Mouse (Mus musculus) neural tube, embryonic 11.5 days (tissue): ENCODE measurements at regions not wholly inside any gene's neighbourhood (a gene's known extent, or its start where the extent isn't known, plus 50 kb on each side); places are given as distances from the start of the nearest gene placed in this dataset.

Source experiments
- ATAC-seq: fragments of 200-750 bp; cut with Nextera tagmentation; 2 replicates; pipeline ENCODE4 v1.8.0; 2017; ENCODE audit warnings: moderate number of reproducible peaks, mild to moderate bottlenecking, moderate TSS enrichment, moderate library complexity; ENCODE audit not compliant: insufficient read depth, low FRiP score, low TSS enrichment
- DNase-seq: peaks from one replicate; pipeline ENCODE4 v3.0.0-alpha.2; 2015; ENCODE audit warnings: low spot score
- H3K27ac ChIP-seq: fragments of 300-500 bp; sonication (generic); 2 replicates; pipeline ENCODE4 v1.5.1; 2014; ENCODE audit warnings: low read depth, mild to moderate bottlenecking, low read length
- H3K27me3 ChIP-seq: fragments of 300-500 bp; sonication (generic); 2 replicates; pipeline ENCODE4 v1.6.1; 2014; ENCODE audit warnings: mild to moderate bottlenecking, low read length, mixed read lengths; ENCODE audit not compliant: control insufficient read depth, insufficient read depth
- H3K36me3 ChIP-seq: fragments of 300-500 bp; sonication (generic); 2 replicates; pipeline ENCODE4 v1.6.1; 2014; ENCODE audit warnings: mild to moderate bottlenecking, low read length, moderate library complexity, mixed read lengths; ENCODE audit not compliant: control insufficient read depth, insufficient read depth
- H3K4me1 ChIP-seq: fragments of 300-500 bp; sonication (generic); 2 replicates; pipeline ENCODE4 v1.6.1; 2014; ENCODE audit warnings: low read length, mixed read lengths; ENCODE audit not compliant: control insufficient read depth, insufficient read depth
- H3K4me2 ChIP-seq: fragments of 300-500 bp; sonication (generic); 2 replicates; pipeline ENCODE4 v1.6.1; 2014; ENCODE audit warnings: low read depth, mild to moderate bottlenecking, moderate library complexity
- H3K4me3 ChIP-seq: fragments of 300-500 bp; sonication (generic); 2 replicates; pipeline ENCODE4 v1.5.1; 2014; ENCODE audit warnings: low read depth, low read length
- H3K9ac ChIP-seq: fragments of 300-500 bp; sonication (generic); 2 replicates; pipeline ENCODE4 v1.6.1; 2014; ENCODE audit warnings: mild to moderate bottlenecking, low read length
- H3K9me3 ChIP-seq: fragments of 300-500 bp; sonication (generic); 2 replicates; pipeline ENCODE4 v1.6.1; 2016; ENCODE audit warnings: low read length; ENCODE audit not compliant: control insufficient read depth
- WGBS: fragments of 180-500 bp; shearing (Covaris S2); extraction: QIAGEN DNeasy Blood & Tissue Kit; methylation state at CpG from one replicate; pipeline ENCODE4 v1.1.7; 2014; 5-methylcytosine and 5-hydroxymethylcytosine counted together

DNA sequence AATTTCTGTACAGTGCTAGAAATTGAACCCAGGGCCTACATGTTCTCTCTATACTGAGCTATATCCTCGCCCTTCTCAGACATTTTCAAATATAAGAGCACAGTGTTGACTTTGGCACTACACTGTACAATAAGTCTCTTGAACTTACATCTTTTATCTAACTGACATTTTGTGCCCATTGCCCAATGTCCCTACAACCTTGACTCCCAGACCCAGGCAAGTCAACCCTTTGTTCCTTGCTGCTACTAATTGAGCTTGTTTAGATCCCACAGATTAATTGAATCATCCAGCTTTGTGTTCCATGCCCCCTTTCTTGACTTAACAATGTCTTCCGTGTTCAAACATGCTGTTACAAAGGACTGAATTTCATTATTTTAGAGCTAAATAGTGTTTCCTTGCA, 78.5 kb upstream of the Hand2 start:
- Histone ChIP-seq H3K27me3 (no peaks in the 10 kb centered on the region), H3K4me1 (no peaks in the 10 kb centered on the region), H3K4me3 (no peak overlapping the region), H3K9me3 (no peaks in the 10 kb centered on the region), H3K27ac (no peak overlapping the region), H3K36me3 (no peaks in the 10 kb centered on the region), H3K9ac (no peak overlapping the region), H3K4me2 (no peak overlapping the region)
- DNase-seq (no peak), ATAC-seq (no peak)
- WGBS, result 92% methylated on average over 2 of the region's 2 CpGs

- no peak for ATAC-seq
- 82% methylated on average over 5 of the region's 5 CpGs for WGBS
Observed at GRCm38 (mm10) chr8:57249061-57249460, 71.7 kb upstream of the Hand2 start.

More at GRCm38 (mm10) chr8:57249061-57249460, 71.7 kb upstream of the Hand2 start:
- H3K4me1 ChIP-seq, result no peaks in the 10 kb centered on the region
- H3K27ac ChIP-seq, result no peak overlapping the region
- H3K36me3 ChIP-seq, result no peaks in the 10 kb centered on the region
- no peak overlapping the region for H3K4me2 ChIP-seq
- no peaks in the 10 kb centered on the region for H3K27me3 ChIP-seq
- H3K9ac ChIP-seq, result no peak overlapping the region
- H3K4me3 ChIP-seq, result no peak overlapping the region
- no peaks in the 10 kb centered on the region for H3K9me3 ChIP-seq
- DNase-seq, result no peak
